Mouse (Mus musculus) hindbrain, embryonic 11.5 days (tissue): ENCODE data around the gene 4930558C23Rik. TPM values are rescaled to one million over a fixed set of nuclear protein-coding genes. Genes with fewer than 3 reads are reported as not detected.
"Not testable (repeated sequence)": the region's sequence is repeated elsewhere in the genome, so short reads cannot be mapped to it uniquely, and the experiment has no call there.

ENCODE experiments used
- ATAC-seq: fragments of 200-750 bp; cut with Nextera tagmentation; 2 replicates; pipeline ENCODE4 v1.8.0; 2017; ENCODE audit warnings: mild to moderate bottlenecking, moderate TSS enrichment, moderate library complexity; ENCODE audit not compliant: low FRiP score
- DNase-seq: peaks from one replicate; pipeline ENCODE4 v3.0.0-alpha.2; 2015; ENCODE audit warnings: low spot score
- H3K27ac ChIP-seq: fragments of 300-500 bp; sonication (generic); 2 replicates; pipeline ENCODE4 v1.5.1; 2014; ENCODE audit warnings: mild to moderate bottlenecking, low read depth, low read length
- H3K27me3 ChIP-seq: fragments of 300-500 bp; sonication (generic); 2 replicates; pipeline ENCODE4 v1.6.1; 2014; ENCODE audit warnings: mild to moderate bottlenecking, low read length, moderate library complexity, mixed read lengths; ENCODE audit not compliant: control insufficient read depth, insufficient read depth
- H3K36me3 ChIP-seq: fragments of 300-500 bp; sonication (generic); 2 replicates; pipeline ENCODE4 v1.6.1; 2014; ENCODE audit warnings: mild to moderate bottlenecking, low read length, moderate library complexity, mixed read lengths; ENCODE audit not compliant: control insufficient read depth, insufficient read depth
- H3K4me1 ChIP-seq: fragments of 300-500 bp; sonication (generic); replicated peaks from 2 replicates; pipeline ENCODE4 v1.6.1; 2014; ENCODE audit warnings: low read length, mixed read lengths; ENCODE audit not compliant: control insufficient read depth, insufficient read depth
- H3K4me2 ChIP-seq: fragments of 300-500 bp; sonication (generic); replicated peaks from 2 replicates; pipeline ENCODE4 v1.6.1; 2014; ENCODE audit warnings: mild to moderate bottlenecking, low read depth, low read length
- H3K4me3 ChIP-seq: fragments of 300-500 bp; sonication (generic); 2 replicates; pipeline ENCODE4 v1.5.1; 2014; ENCODE audit warnings: low read depth, low read length
- H3K9ac ChIP-seq: fragments of 300-500 bp; sonication (generic); 2 replicates; pipeline ENCODE4 v1.6.1; 2014; ENCODE audit warnings: low read depth, low read length
- H3K9me3 ChIP-seq: fragments of 300-500 bp; sonication (generic); 2 replicates; pipeline ENCODE4 v1.6.1; 2016; ENCODE audit warnings: low read length; ENCODE audit not compliant: control insufficient read depth
- WGBS: fragments of 180-500 bp; shearing (Covaris S2); extraction: QIAGEN DNeasy Blood & Tissue Kit; methylation state at CpG from one replicate; pipeline ENCODE4 v1.1.7; 2014; 5-methylcytosine and 5-hydroxymethylcytosine counted together
- polyA plus RNA-seq: library from polyadenylated mRNA; unstranded; fragments of >200 nt; fragmentation: Nextera tagmentation; extraction: Ambion mirVana; gene quantifications from 2 replicates; pipeline ENCODE4 v1.2.1, GENCODE M21; 2014

4930558C23Rik gene
- polyA plus RNA-seq, 1 experiment from 2014 or later = not detected

- H3K4me1 ChIP-seq = no peaks in the 10 kb centered on the region
- no peak overlapping the region for H3K27ac ChIP-seq
- no peaks in the 10 kb centered on the region for H3K36me3 ChIP-seq
- 91% methylated on average over 2 of the region's 2 CpGs for WGBS
- no peaks in the 10 kb centered on the region for H3K9me3 ChIP-seq
- no peak for ATAC-seq
- H3K4me2 ChIP-seq = no peak overlapping the region
- no peak overlapping the region for H3K4me3 ChIP-seq
- H3K27me3 ChIP-seq = no peaks in the 10 kb centered on the region
- H3K9ac ChIP-seq = no peak overlapping the region
- no peak for DNase-seq
These were observed 6.2 kb upstream of the 4930558C23Rik start for GRCm38 (mm10) chr3:95408852-95409251.

GRCm38 (mm10) chr3:95407728-95408127 is 5.1 kb upstream of the 4930558C23Rik start:
- no peaks in the 10 kb centered on the region for H3K9me3 ChIP-seq
- no peak overlapping the region for H3K27ac ChIP-seq
- WGBS = 81% methylated on average over 1 of the region's 1 CpGs
- no peaks in the 10 kb centered on the region for H3K36me3 ChIP-seq
- no peaks in the 10 kb centered on the region for H3K4me1 ChIP-seq
- H3K4me2 ChIP-seq = no peak overlapping the region
- H3K4me3 ChIP-seq = no peak overlapping the region
- H3K9ac ChIP-seq = no peak overlapping the region
- ATAC-seq (no peak), DNase-seq (no peak)
- H3K27me3 ChIP-seq = no peaks in the 10 kb centered on the region

- no peaks in the 10 kb centered on the region for H3K27me3 ChIP-seq
- no peaks in the 10 kb centered on the region for H3K4me1 ChIP-seq
- H3K4me3 ChIP-seq = no peak overlapping the region
- no peak overlapping the region for H3K9ac ChIP-seq
- H3K4me2 ChIP-seq = no peak overlapping the region
- no peak for DNase-seq
- H3K27ac ChIP-seq = no peak overlapping the region
- H3K36me3 ChIP-seq = no peaks in the 10 kb centered on the region
- H3K9me3 ChIP-seq = no peaks in the 10 kb centered on the region
- no peak for ATAC-seq
- WGBS = 90% methylated on average over 4 of the region's 4 CpGs
These were observed 8.3 kb downstream of the 4930558C23Rik start for GRCm38 (mm10) chr3:95394385-95394784.

GRCm38 (mm10) chr3:95385401-95386075 is 17.1 kb downstream of the 4930558C23Rik start:
- H3K4me2 ChIP-seq = no peak overlapping the region
- no peak overlapping the region for H3K9ac ChIP-seq
- no peak for DNase-seq
- H3K4me1 ChIP-seq = no peaks in the 10 kb centered on the region
- no peaks in the 10 kb centered on the region for H3K36me3 ChIP-seq
- no peaks in the 10 kb centered on the region for H3K9me3 ChIP-seq
- H3K27me3 ChIP-seq = no peaks in the 10 kb centered on the region
- no peak overlapping the region for H3K4me3 ChIP-seq
- H3K27ac ChIP-seq = no peak overlapping the region
- no peak for ATAC-seq
- 89% methylated on average over 5 of the region's 5 CpGs for WGBS

GRCm38 (mm10) chr3:95373208-95373607 is 29.4 kb downstream of the 4930558C23Rik start:
- 88% methylated on average over 10 of the region's 10 CpGs for WGBS
- Histone ChIP-seq H3K9ac (no peak overlapping the region), H3K36me3 (no peaks in the 10 kb centered on the region), H3K9me3 (no peaks in the 10 kb centered on the region), H3K4me1 (no peaks in the 10 kb centered on the region), H3K4me3 (no peak overlapping the region), H3K27me3 (no peaks in the 10 kb centered on the region), H3K27ac (no peak overlapping the region), H3K4me2 (no peak overlapping the region)
- DNase-seq = no peak
- ATAC-seq = no peak

GRCm38 (mm10) chr3:95370101-95370500 is 32.5 kb downstream of the 4930558C23Rik start:
- ATAC-seq = no peak
- H3K27ac ChIP-seq = no peak overlapping the region
- H3K4me2 ChIP-seq = no peak overlapping the region

GRCm38 (mm10) chr3:95360276-95360675 is 42.4 kb downstream of the 4930558C23Rik start:
- H3K36me3 ChIP-seq, H3K4me1 ChIP-seq, ATAC-seq, H3K9me3 ChIP-seq, H3K27ac ChIP-seq, H3K4me3 ChIP-seq, H3K4me2 ChIP-seq, DNase-seq, H3K9ac ChIP-seq, H3K27me3 ChIP-seq: not testable (repeated sequence)
- WGBS = 83% methylated on average over 3 of the region's 3 CpGs

More at GRCm38 (mm10) chr3:95370101-95370500, 32.5 kb downstream of the 4930558C23Rik start:
- Histone ChIP-seq H3K4me1 (no peaks in the 10 kb centered on the region), H3K36me3 (no peaks in the 10 kb centered on the region), H3K9ac (no peak overlapping the region), H3K4me3 (no peak overlapping the region), H3K9me3 (no peaks in the 10 kb centered on the region), H3K27me3 (no peaks in the 10 kb centered on the region)
- no peak for DNase-seq

GRCm38 (mm10) chr3:95357746-95358145 is 44.9 kb downstream of the 4930558C23Rik start:
- Histone ChIP-seq H3K9ac (no peak overlapping the region), H3K36me3 (peaks cover 3% of the 10 kb centered on the region), H3K9me3 (no peaks in the 10 kb centered on the region), H3K27me3 (no peaks in the 10 kb centered on the region), H3K4me2 (no peak overlapping the region), H3K4me3 (no peak overlapping the region), H3K27ac (no peak overlapping the region), H3K4me1 (no peaks in the 10 kb centered on the region)
- 97% methylated on average over 2 of the region's 2 CpGs for WGBS
- DNase-seq (no peak), ATAC-seq (no peak)

GRCm38 (mm10) chr3:95356701-95357449 is 45.8 kb downstream of the 4930558C23Rik start, which contains the start of gene Setdb1:
Setdb1 (minus strand) TSS chr3:95357202.
- not testable (repeated sequence) for H3K9me3 ChIP-seq, H3K4me1 ChIP-seq, H3K36me3 ChIP-seq, H3K27ac ChIP-seq, H3K27me3 ChIP-seq
- WGBS = under 1% methylated on average over 28 of the region's 57 CpGs
- ATAC-seq (peak; percentile 96), DNase-seq (peak; percentile 98)
- Histone ChIP-seq H3K4me2 (peak within 1 kb of the TSS; percentile 36), H3K4me3 (peak within 1 kb of the TSS; percentile 49), H3K9ac (peak within 1 kb of the TSS; percentile 57; the same call in 1 of the 2 replicates)
